Mouse (Mus musculus): ENCODE results near the gene Cgnl1. TPM values are rescaled to one million over a fixed set of nuclear protein-coding genes. Genes with fewer than 3 reads are reported as not detected.

The Cgnl1 gene
- polyA plus RNA-seq, 1 experiment from 2014 or later: 2.2 TPM

DNA sequence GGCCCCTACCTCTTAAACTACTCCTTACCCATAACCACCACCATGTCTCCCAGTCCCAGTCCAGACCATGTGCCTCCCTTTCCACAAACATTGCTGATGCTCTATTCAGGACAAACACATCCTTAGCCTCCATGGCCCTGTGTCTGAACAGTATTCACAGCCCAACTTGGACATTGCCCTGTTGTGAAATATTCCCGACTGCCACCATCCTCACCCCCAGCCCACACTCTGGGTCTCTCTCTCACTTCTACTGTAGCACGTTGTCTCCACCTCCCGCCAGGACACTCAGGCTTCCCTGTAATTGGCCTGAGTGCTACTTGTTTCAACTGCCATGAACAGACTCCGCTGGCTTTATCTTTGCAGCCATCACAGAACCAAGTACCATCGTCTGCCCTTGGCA is 72.3 kb downstream of the Cgnl1 start:
- DNase-seq: no peak
- H3K27ac ChIP-seq (ENCODE audit: low read depth): no peak overlapping the region
- ATAC-seq: peak; percentile 78
- WGBS (ENCODE audit: insufficient replicate concordance): 64% methylated on average over 5 of the region's 5 CpGs
- peaks cover 12% of the 10 kb centered on the region; the same call in 1 of the 2 replicates for H3K4me1 ChIP-seq (ENCODE audit: insufficient read depth)
- no peaks in the 10 kb centered on the region for H3K36me3 ChIP-seq (replicated peaks; ENCODE audit: insufficient read depth, low read length)
- H3K9me3 ChIP-seq (ENCODE audit: low read length): no peaks in the 10 kb centered on the region
- no peak overlapping the region for H3K4me3 ChIP-seq (ENCODE audit: low read depth, low read length)
- no peak overlapping the region for H3K4me2 ChIP-seq (ENCODE audit: low read depth, low read length)
- H3K27me3 ChIP-seq (ENCODE audit: insufficient read depth, low read length): no peaks in the 10 kb centered on the region
- no peak for TF ChIP-seq EP300 (IDR thresholded peaks at IDR 0.05; ENCODE audit: low read depth)
- TF ChIP-seq CTCF (IDR thresholded peaks at IDR 0.05; ENCODE audit: low read depth): no peak
- H3K9ac ChIP-seq (replicated peaks): no peak overlapping the region

DNA sequence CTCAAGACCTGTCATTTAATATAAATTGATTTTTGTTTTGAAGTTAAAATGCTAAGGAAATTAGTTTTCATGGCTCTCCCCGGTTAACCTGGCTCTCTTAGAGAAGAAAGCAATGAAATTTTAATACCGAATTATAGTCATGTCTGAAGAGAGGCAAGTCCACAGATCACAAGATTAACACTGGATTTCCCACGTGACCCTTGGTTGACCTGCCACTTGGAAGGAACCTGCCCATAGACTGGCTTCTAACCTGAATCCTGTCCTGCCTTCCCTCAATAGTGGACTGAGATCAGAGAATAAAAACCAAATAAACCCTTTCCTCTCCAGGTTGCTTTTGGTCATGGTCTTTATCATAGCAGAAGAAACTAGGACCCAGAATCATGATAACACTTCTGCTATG is 73.3 kb downstream of the Cgnl1 start:
- no peaks in the 10 kb centered on the region for H3K36me3 ChIP-seq (replicated peaks; ENCODE audit: insufficient read depth, low read length)
- no peaks in the 10 kb centered on the region for H3K9me3 ChIP-seq (ENCODE audit: low read length)
- ATAC-seq (no peak), DNase-seq (no peak)
- H3K4me2 ChIP-seq (ENCODE audit: low read depth, low read length): no peak overlapping the region
- no peaks in the 10 kb centered on the region for H3K27me3 ChIP-seq (ENCODE audit: insufficient read depth, low read length)
- no peak overlapping the region for H3K4me3 ChIP-seq (ENCODE audit: low read depth, low read length)
- no peak overlapping the region for H3K9ac ChIP-seq (replicated peaks)
- TF ChIP-seq CTCF (IDR thresholded peaks at IDR 0.05; ENCODE audit: low read depth) (no peak), EP300 (IDR thresholded peaks at IDR 0.05; ENCODE audit: low read depth) (no peak)
- H3K27ac ChIP-seq (ENCODE audit: low read depth): no peak overlapping the region
- H3K4me1 ChIP-seq (ENCODE audit: insufficient read depth): peaks cover 13% of the 10 kb centered on the region; the same call in 1 of the 2 replicates
- 80% methylated on average over 3 of the region's 3 CpGs for WGBS (ENCODE audit: insufficient replicate concordance)

DNA sequence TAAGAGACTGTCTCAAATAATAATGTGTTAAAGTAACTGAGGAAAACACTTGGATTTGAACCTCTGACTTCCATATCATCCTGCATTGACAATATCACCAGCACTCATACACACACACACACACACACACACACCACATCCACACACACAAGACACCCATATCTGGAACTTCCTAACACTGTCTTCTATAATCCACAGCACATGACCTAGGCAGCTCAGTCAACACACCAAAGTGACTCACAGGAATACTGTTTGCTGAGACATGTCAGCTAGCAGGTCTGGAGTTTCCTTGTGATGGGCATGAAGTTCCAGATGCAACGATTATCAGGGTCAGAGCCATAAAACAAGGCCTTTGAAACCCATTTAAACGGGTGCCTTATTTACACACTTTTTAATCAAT is 74.2 kb downstream of the Cgnl1 start:
- H3K27ac ChIP-seq (ENCODE audit: low read depth): no peak overlapping the region
- no peak overlapping the region for H3K9ac ChIP-seq (replicated peaks)
- H3K27me3 ChIP-seq (ENCODE audit: insufficient read depth, low read length): no peaks in the 10 kb centered on the region
- DNase-seq (no peak), ATAC-seq (no peak)
- H3K4me2 ChIP-seq (ENCODE audit: low read depth, low read length): no peak overlapping the region
- TF ChIP-seq EP300 (IDR thresholded peaks at IDR 0.05; ENCODE audit: low read depth) (no peak), CTCF (IDR thresholded peaks at IDR 0.05; ENCODE audit: low read depth) (no peak)
- 44% methylated on average over 2 of the region's 2 CpGs for WGBS (ENCODE audit: insufficient replicate concordance)
- no peaks in the 10 kb centered on the region for H3K9me3 ChIP-seq (ENCODE audit: low read length)
- H3K4me1 ChIP-seq (ENCODE audit: insufficient read depth): peaks cover 13% of the 10 kb centered on the region; the same call in 1 of the 2 replicates
- H3K4me3 ChIP-seq (ENCODE audit: low read depth, low read length): no peak overlapping the region
- H3K36me3 ChIP-seq (replicated peaks; ENCODE audit: insufficient read depth, low read length): no peaks in the 10 kb centered on the region

DNA sequence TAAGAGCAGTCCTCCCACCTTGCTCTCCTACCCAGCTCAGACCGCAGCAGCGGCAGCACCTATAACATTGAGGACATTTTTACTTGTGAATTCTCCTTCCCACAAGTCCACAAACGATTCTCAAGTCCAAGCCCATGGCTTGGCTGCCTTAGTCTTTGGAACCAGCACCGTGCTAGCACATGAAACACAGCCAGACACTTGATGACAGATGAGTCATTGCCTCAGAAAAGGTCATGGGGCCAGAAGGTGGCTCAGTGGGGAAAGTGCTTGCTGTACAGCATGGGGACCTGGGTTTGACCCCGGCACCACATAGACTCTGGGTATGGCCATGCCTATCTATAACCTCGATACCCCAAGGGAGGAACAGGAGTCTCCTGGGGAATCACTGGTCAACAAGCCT is 74.6 kb downstream of the Cgnl1 start:
- DNase-seq: no peak
- no peak for TF ChIP-seq CTCF (IDR thresholded peaks at IDR 0.05; ENCODE audit: low read depth)
- TF ChIP-seq EP300 (IDR thresholded peaks at IDR 0.05; ENCODE audit: low read depth): no peak
- no peaks in the 10 kb centered on the region for H3K36me3 ChIP-seq (replicated peaks; ENCODE audit: insufficient read depth, low read length)
- ATAC-seq: no peak
- H3K9ac ChIP-seq (replicated peaks): no peak overlapping the region
- no peak overlapping the region for H3K27ac ChIP-seq (ENCODE audit: low read depth)
- H3K4me1 ChIP-seq (ENCODE audit: insufficient read depth): peaks cover 13% of the 10 kb centered on the region; the same call in 1 of the 2 replicates
- no peaks in the 10 kb centered on the region for H3K27me3 ChIP-seq (ENCODE audit: insufficient read depth, low read length)
- no peak overlapping the region for H3K4me3 ChIP-seq (ENCODE audit: low read depth, low read length)
- WGBS (ENCODE audit: insufficient replicate concordance): 63% methylated on average over 6 of the region's 6 CpGs
- no peak overlapping the region for H3K4me2 ChIP-seq (ENCODE audit: low read depth, low read length)
- H3K9me3 ChIP-seq (ENCODE audit: low read length): no peaks in the 10 kb centered on the region

DNA sequence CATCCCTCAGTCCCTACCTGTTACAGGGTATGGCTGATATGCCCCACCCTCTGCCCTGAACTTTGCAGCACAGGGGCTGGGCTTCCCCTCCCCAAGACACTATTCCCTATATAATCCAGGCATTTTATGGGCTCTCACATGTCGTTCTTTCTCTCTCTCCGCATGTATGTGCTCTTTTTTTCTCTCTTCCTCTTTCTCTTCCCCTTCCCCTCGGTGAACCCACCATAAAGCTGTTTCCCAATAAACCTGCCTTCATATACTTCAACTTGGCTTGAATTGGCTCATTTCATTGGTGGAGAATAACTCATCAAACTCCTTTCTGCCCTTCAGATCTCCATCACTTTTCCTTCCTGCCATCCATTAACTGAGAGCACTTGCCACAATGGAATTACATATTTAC is 76.3 kb downstream of the Cgnl1 start:
- no peak overlapping the region for H3K4me3 ChIP-seq (ENCODE audit: low read depth, low read length)
- H3K36me3 ChIP-seq (replicated peaks; ENCODE audit: insufficient read depth, low read length): no peaks in the 10 kb centered on the region
- TF ChIP-seq EP300 (IDR thresholded peaks at IDR 0.05; ENCODE audit: low read depth) (no peak), CTCF (IDR thresholded peaks at IDR 0.05; ENCODE audit: low read depth) (no peak)
- no peaks in the 10 kb centered on the region for H3K9me3 ChIP-seq (ENCODE audit: low read length)
- H3K4me2 ChIP-seq (ENCODE audit: low read depth, low read length): no peak overlapping the region
- no peak for ATAC-seq
- 36% methylated on average over 3 of the region's 3 CpGs for WGBS (ENCODE audit: insufficient replicate concordance)
- DNase-seq: no peak
- peaks cover 16% of the 10 kb centered on the region; the same call in 1 of the 2 replicates for H3K4me1 ChIP-seq (ENCODE audit: insufficient read depth)
- no peak overlapping the region for H3K27ac ChIP-seq (ENCODE audit: low read depth)
- no peak overlapping the region for H3K9ac ChIP-seq (replicated peaks)
- H3K27me3 ChIP-seq (ENCODE audit: insufficient read depth, low read length): no peaks in the 10 kb centered on the region

DNA sequence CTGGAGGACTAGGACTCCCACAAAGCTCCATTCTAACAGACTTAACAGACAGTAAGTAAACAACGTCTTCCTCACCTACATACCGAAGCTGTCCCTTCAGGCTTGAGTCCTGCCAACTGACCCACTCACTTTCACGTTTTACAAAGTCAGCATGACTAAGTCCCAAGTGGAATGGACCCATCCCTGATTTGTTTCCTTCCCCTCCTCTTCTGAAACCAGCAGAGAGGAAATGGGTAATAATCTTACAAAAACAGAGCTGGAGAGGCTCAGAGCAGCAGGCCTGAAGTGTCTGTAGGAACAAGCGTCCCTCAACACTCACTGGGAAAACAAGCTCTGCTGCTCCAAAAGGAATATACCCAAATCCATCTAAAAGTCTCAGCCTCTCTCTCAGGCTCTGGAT is 77.2 kb downstream of the Cgnl1 start:
- TF ChIP-seq CTCF (IDR thresholded peaks at IDR 0.05; ENCODE audit: low read depth) (no peak), EP300 (IDR thresholded peaks at IDR 0.05; ENCODE audit: low read depth) (no peak)

DNA sequence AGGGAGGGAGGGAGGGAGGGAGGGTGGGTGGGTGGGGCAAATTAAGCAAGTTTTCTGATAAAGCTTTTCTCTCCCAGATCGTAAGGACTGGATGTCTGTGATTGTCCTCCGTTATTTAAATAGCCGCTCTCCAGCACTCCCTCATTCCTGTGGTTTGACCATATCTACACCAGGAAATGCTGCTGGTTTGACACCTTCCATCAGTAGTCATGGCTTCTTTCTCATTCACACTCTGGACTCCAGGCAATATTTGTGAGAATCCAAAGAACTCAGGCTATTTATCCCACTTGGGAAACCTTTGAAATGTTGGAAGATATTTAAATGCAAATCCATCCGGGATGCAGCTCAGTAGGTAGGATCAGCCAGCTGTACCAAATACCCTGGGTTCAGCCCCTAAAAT is 77.6 kb downstream of the Cgnl1 start:
- H3K36me3 ChIP-seq (replicated peaks; ENCODE audit: insufficient read depth, low read length): no peaks in the 10 kb centered on the region
- peak overlapping the region; percentile 16; the same call in 1 of the 2 replicates for H3K27ac ChIP-seq (ENCODE audit: low read depth)
- no peak overlapping the region for H3K4me2 ChIP-seq (ENCODE audit: low read depth, low read length)
- no peaks in the 10 kb centered on the region for H3K9me3 ChIP-seq (ENCODE audit: low read length)
- H3K4me1 ChIP-seq (ENCODE audit: insufficient read depth): peaks cover 19% of the 10 kb centered on the region
- no peak overlapping the region for H3K9ac ChIP-seq (replicated peaks)
- whole genome bisulfite sequencing (ENCODE audit: insufficient replicate concordance): 58% methylated on average over 4 of the region's 4 CpGs
- TF ChIP-seq CTCF (IDR thresholded peaks at IDR 0.05; ENCODE audit: low read depth): no peak
- DNase-seq (no peak), ATAC-seq (no peak)
- H3K4me3 ChIP-seq (ENCODE audit: low read depth, low read length): no peak overlapping the region
- no peaks in the 10 kb centered on the region for H3K27me3 ChIP-seq (ENCODE audit: insufficient read depth, low read length)

More for the DNA sequence above, 77.2 kb downstream of the Cgnl1 start:
- H3K27ac ChIP-seq (ENCODE audit: low read depth): peak overlapping the region; percentile 16; the same call in 1 of the 2 replicates
- DNase-seq (no peak), ATAC-seq (no peak)
- H3K4me3 ChIP-seq (ENCODE audit: low read depth, low read length): no peak overlapping the region
- no peak overlapping the region for H3K9ac ChIP-seq (replicated peaks)
- H3K36me3 ChIP-seq (replicated peaks; ENCODE audit: insufficient read depth, low read length): no peaks in the 10 kb centered on the region
- WGBS (ENCODE audit: insufficient replicate concordance): 22% methylated on average over 4 of the region's 4 CpGs
- no peak overlapping the region for H3K4me2 ChIP-seq (ENCODE audit: low read depth, low read length)
- H3K4me1 ChIP-seq (ENCODE audit: insufficient read depth): peaks cover 15% of the 10 kb centered on the region
- H3K9me3 ChIP-seq (ENCODE audit: low read length): no peaks in the 10 kb centered on the region
- no peaks in the 10 kb centered on the region for H3K27me3 ChIP-seq (ENCODE audit: insufficient read depth, low read length)

Measured in liver, postnatal 0 days (tissue).